Mouse (Mus musculus) lung, postnatal 0 days (tissue): ENCODE data around the gene Tnik.

ENCODE experiments used
- CTCF ChIP-seq: IDR thresholded peaks from 2 replicates; pipeline ENCODE4 v1.5.1; 2016; ENCODE audit warnings: antibody characterized with exemption, mild to moderate bottlenecking
- EP300 ChIP-seq: IDR thresholded peaks from 2 replicates; pipeline ENCODE4 v1.6.1; 2016; ENCODE audit warnings: antibody characterized with exemption, mild to moderate bottlenecking, control low read depth

GRCm38 (mm10) chr3:28467871-28468285 is 204.9 kb downstream of the Tnik start:
- TF ChIP-seq CTCF, result no peak
- no peak for TF ChIP-seq EP300
